Mouse (Mus musculus) ovary, postnatal 10 days (tissue): ENCODE results near the gene Kank4.
"Not testable (repeated sequence)": the region's sequence is repeated elsewhere in the genome, so short reads cannot be mapped to it uniquely, and the experiment has no call there.

ENCODE experiments used
- DNase-seq: peaks from one replicate; pipeline ENCODE4 v3.0.0; 2022; ENCODE audit warnings: low spot score

Kank4 gene

GRCm38 (mm10) chr4:98817184-98817911 lies at the start of gene Kank4:
Gene Kank4 (minus strand): TSS chr4:98817537.
- DNase-seq = peak; percentile 50

DNA sequence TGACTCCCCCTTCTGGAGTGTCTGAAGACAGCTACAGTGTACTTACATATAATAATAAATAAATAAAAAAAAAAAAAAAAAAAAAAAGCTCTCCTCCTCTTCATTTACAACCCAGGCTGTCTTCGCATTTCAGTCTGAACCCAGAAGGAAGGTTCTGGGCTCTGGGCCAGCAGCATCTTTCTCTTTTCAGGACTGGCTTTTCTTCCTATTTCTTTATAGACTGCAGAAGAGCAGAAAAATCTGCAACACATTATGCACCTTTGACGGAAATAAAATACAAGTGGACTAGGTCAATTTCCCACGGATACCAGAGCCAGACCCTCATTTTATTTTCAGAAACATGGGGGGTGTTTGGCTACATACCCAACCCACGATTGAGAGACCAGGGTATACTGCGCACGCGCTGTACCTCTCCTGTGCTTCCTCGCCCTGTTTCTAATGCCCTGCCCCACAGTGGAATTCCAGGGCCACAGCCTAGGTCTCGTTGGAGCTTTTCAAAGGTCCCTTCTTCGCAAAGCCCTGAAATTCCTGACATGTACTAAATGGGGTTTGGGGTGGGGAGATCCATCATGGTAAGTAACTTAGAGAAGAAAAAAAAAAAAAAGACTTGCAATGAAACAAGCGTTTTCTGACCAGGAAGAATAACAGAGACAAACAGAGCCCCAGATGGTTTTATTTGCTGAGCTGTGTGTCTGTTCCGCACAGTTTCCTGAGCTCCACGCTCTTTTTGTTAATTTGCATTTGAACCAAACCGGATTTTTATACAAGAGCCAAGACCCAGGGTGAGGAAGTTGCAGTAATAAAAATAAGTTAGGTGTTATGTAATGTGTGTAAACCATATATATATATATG lies 48.3 kb upstream of the Kank4 start:
- DNase-seq = no peak

- DNase-seq = no peak
These were observed 47.2 kb upstream of the Kank4 start for GRCm38 (mm10) chr4:98864546-98864945.

DNA sequence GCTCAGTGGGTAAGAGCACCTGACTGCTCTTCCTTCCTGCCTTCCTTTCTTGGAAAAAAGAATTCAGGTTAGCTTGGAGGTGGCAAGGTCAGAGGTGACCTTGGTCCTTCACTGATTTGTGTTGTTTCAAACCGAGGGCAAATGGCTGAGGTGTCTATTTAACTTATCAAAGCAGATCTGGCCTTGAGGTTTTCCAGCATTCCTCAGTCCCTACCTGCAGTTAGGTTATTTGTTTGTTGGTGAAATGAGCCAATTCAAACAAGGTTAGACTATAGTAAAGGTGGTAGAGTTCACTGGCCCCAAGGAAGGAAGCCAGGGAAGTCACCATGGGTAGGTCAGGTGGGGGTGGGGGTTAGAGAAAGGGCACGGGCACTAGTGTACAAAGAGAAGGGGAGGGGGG lies 46.8 kb upstream of the Kank4 start:
- DNase-seq = no peak

- no peak for DNase-seq
These were observed 46.1 kb upstream of the Kank4 start for GRCm38 (mm10) chr4:98863451-98863850.

GRCm38 (mm10) chr4:98858151-98858855 lies 41.0 kb upstream of the Kank4 start:
- DNase-seq = no peak

DNA sequence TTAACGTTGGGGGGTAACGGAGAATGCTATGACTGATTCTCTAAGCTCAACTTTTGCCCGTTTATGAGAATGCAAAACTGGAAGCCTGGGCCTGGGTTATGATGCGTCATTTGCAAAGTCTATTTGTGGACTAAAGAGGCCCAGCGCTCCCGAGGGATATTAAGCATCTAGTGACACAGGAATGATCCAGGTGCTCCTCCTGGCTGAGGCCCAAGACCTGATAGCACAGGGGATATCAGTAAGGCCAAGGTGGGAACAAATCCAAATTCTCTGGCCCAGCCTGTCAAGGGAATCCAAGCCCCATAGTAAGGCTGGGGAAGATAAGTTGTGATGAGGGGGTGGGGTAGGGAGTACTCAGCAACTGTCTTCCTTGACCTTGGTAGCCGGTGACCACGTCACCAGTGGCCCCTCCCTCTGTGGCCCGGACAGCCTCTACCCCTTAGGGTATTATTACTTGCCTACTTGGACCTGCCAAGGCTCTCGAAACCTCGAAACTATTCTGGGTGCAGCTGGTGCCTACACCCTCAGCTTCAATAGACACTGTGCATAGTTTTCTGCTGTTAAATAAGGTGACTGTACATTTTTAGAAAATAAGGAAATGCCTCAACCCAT lies 39.8 kb upstream of the Kank4 start:
- no peak for DNase-seq

DNA sequence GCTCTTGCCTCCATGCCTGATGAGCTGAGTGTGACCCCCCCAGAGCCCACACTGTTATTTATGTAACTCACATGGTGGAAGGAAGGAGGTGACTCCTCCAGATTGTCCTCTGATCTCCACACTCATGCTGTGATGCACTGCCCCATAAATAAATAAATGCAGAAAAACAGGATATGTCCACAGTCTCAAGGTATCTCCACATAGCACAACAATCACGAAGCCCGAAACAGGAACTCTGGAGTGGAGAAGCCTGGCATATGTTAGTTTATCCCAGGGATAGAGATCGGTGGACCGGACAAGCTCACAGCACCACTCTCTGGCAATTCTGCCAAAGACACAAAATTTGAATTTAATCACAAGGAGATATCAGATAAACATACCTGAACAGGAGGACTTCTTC lies 36.6 kb upstream of the Kank4 start:
- no peak for DNase-seq

GRCm38 (mm10) chr4:98850485-98850884 lies 33.1 kb upstream of the Kank4 start:
- not testable (repeated sequence) for DNase-seq

GRCm38 (mm10) chr4:98847120-98847885 lies 30.0 kb upstream of the Kank4 start:
- no peak for DNase-seq

GRCm38 (mm10) chr4:98846396-98846795 lies 29.1 kb upstream of the Kank4 start:
- DNase-seq = no peak

DNA sequence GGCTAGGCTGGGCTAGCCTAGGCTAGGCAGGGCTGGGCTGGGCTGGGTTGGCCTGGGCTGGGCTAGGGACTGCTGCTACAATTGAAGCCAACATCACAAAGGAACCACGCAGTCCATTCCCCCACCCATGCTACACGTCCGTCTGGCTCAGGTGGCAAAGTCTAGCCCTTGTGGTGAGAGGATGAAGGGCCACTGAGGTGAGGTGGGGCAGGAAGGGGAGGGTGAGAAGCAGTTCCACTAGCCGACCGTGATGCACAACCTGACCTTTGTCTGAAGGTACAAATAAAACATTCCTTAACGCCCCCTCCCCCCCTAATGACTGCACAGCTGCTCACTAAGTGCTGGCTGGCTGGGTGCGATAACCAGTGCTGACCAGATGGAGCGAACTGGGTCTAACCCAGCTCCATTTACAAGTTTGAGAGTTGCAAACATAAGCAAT lies 28.4 kb upstream of the Kank4 start:
- DNase-seq = no peak

DNA sequence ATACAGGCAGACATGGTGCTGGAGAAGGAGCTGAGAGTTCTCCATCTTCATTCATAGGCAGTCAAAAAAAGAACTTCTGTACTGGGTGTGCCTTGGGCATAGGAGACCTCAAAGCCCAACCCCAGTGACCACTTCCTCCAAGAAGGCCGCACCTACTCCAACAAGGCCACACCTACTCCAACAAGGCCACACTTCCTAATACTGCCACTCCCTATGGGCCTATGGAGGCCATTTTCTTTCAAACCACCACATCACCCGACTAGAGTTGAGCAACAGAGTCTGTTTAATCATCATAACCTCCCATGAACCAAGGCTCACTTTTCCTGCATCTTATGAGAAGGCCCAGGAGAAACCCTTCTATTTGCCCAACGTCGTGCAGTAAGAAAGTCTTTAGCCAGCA lies 27.9 kb upstream of the Kank4 start:
- no peak for DNase-seq

- no peak for DNase-seq
These were observed 26.7 kb upstream of the Kank4 start for GRCm38 (mm10) chr4:98843906-98844597.

DNA sequence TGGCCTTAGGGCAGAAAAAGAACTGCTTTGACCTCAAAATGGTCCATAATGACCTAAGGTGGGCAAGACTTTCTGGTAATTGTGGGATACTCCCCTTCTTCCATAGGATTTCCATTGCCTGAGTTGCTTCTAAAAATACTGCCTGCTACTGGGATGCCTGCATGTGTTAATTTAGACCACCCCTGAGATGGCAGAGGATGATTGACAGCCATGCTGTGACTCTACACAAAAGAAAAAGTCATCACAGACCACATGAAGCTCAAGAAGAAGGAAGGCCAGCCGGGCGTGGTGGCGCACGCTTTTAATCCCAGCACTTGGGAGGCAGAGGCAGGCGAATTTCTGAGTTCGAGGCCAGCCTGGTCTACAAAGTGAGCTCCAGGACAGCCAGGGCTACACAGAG lies 23.9 kb upstream of the Kank4 start:
- DNase-seq = not testable (repeated sequence)

- DNase-seq = no peak
These were observed 23.2 kb upstream of the Kank4 start for GRCm38 (mm10) chr4:98840526-98840925.

DNA sequence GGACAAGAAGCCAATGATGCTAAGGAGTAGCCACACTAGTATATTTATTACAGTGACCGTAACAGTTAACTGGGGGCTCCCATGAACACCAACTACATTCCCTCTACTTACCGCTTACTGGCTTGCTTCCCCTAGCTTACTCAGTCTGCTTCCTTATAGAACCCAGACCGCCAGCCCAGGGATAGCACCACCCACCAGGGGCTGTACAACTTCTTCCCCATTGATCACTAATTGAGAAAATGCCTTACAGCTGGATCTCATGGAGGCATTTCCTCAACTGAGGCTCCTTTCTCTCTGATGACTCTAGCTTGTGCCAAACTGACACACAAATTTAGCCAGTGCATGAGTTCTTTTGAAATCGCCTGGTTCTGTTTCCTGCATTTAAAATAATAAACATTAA lies 21.6 kb upstream of the Kank4 start:
- no peak for DNase-seq

DNA sequence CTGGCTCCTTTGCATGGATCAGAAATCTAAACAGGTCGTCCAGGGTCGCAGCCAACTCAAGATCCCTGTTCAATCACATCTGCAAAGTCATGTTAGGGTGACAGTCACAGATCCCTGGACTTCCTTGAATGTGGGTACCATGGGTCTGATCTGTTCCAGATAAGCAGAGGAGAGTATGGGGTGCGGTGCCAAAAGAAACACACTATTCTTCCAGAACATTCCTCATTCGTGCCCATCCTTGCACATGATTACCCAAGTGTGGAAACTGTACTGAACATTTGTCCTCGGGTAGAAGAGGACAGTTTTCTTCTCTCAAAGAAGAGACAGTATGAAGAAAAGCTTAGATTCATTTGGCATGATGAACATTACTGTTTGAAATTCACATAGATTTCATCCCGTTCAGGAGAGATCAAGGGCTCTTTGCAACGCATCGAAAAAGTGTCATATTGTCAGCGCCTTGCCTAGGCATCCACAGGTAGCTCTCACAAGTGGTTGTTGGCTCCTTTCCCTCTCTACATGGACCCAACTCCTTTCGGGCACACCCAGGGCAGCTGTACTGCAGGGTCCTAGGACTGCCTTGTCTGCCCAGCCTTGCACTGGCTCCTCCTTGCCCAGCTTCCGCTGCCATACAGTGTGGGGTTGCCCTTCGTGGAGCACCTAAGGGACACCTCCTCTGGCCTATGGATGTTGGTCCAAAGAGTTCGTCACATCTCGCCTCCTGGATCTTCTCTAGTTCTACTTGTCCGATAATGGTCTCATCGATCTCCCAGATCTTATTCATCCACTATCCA lies 20.6 kb upstream of the Kank4 start:
- DNase-seq = no peak

DNA sequence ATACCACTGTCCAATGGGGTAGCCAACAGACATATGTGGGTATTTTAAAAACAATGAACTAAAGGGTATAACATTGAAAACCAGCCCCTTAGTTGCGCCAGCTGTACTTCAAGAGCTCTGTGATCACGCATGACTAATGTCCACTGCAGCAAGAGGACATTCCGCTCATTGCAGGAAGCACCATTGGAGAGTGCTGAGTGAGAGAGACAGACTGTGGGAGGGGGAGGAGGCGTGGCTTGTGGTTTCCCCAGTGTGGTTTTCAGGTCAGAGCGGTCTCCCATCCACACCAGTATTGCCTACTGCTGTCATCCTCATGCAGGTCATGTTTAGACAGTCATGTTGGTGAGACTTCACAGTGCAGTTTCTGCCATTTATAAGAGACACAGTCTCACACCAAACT lies 19.2 kb upstream of the Kank4 start:
- DNase-seq = no peak

DNA sequence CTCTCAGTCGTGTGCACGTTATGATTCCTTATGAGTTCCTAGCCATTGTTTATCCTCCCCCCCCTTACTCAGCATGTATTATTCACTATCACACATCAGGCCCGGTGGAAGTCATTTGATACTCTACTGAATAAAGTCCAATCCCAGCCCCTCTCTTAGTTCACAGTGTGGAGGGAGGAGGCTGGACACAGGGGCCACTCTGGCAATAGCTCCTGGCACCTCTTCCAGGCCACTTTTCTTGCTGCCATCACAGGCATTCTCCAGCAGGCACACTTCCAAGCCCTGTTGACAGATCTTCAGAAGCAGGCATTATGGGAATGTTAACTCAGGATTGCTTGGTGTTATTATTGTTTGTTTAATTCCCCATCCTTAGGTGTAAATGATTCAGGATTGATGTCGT lies 17.4 kb upstream of the Kank4 start:
- DNase-seq = no peak
